Mouse (Mus musculus): Measurements from ENCODE around the gene Prg4.

Prg4 gene

GRCm38 (mm10) chr1:150466132-150466531 is at the start of gene Prg4:
Gene Prg4 (minus strand): TSS chr1:150466165.
- TF ChIP-seq POU5F1 (IDR thresholded peaks at IDR 0.05; ENCODE audit: borderline replicate concordance, low read length): no peak
- TF ChIP-seq NANOG (IDR thresholded peaks at IDR 0.05; ENCODE audit: borderline replicate concordance, low read length): no peak
- H3K9me3 ChIP-seq (ENCODE audit: low read length): no peaks in the 10 kb centered on the region

GRCm38 (mm10) chr1:150513041-150513440 is 47.1 kb upstream of the Prg4 start:
- Histone ChIP-seq H3K9me3 (ENCODE audit: low read length) (no peaks in the 10 kb centered on the region), H3K4me1 (replicated peaks; ENCODE audit: low read depth, low read length) (no peaks in the 10 kb centered on the region), H3K4me3 (replicated peaks; ENCODE audit: low read length) (no peak overlapping the region), H3K27me3 (ENCODE audit: insufficient read depth, low read length) (no peaks in the 10 kb centered on the region), H3K36me3 (ENCODE audit: insufficient read depth, low read length) (no peaks in the 10 kb centered on the region)
- TF ChIP-seq CTCF (conservative IDR thresholded peaks at IDR 0.05; ENCODE audit: low read length) (no peak), NANOG (IDR thresholded peaks at IDR 0.05; ENCODE audit: borderline replicate concordance, low read length) (no peak), POU5F1 (IDR thresholded peaks at IDR 0.05; ENCODE audit: borderline replicate concordance, low read length) (no peak)

More at GRCm38 (mm10) chr1:150466132-150466531, at the start of gene Prg4:
- Histone ChIP-seq H3K4me1 (replicated peaks; ENCODE audit: low read depth, low read length) (peaks cover 4% of the 10 kb centered on the region), H3K27me3 (ENCODE audit: insufficient read depth, low read length) (no peaks in the 10 kb centered on the region), H3K4me3 (replicated peaks; ENCODE audit: low read length) (no peak within 1 kb of the TSS), H3K36me3 (ENCODE audit: insufficient read depth, low read length) (no peaks in the 10 kb centered on the region)

DNA sequence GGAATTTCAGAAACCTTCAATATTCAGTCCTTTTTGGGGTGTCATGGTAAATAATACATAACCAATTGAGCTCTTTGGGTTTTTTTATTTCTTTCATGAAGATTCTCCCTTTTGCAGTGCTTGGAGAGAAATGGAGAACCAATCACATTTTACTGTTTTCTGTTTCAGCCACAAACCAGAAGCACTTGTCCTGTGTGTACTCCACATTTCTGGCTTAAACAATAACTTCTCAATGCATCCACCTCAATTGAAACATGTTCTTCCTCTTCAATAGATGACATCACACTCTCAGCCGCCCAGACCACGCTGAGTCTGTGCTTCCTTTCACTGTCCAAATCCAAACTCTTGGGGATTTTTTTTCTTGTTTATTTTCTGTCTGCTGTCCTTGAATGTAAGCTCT is 39.8 kb upstream of the Prg4 start:
- TF ChIP-seq POU5F1 (IDR thresholded peaks at IDR 0.05; ENCODE audit: borderline replicate concordance, low read length): no peak
- TF ChIP-seq NANOG (IDR thresholded peaks at IDR 0.05; ENCODE audit: borderline replicate concordance, low read length): no peak
- no peak for TF ChIP-seq CTCF (conservative IDR thresholded peaks at IDR 0.05; ENCODE audit: low read length)
- no peaks in the 10 kb centered on the region for H3K36me3 ChIP-seq (ENCODE audit: insufficient read depth, low read length)
- H3K4me3 ChIP-seq (replicated peaks; ENCODE audit: low read length): no peak overlapping the region
- no peaks in the 10 kb centered on the region for H3K9me3 ChIP-seq (ENCODE audit: low read length)
- H3K4me1 ChIP-seq (replicated peaks; ENCODE audit: low read depth, low read length): peaks cover 13% of the 10 kb centered on the region
- H3K27me3 ChIP-seq (ENCODE audit: insufficient read depth, low read length): no peaks in the 10 kb centered on the region

DNA sequence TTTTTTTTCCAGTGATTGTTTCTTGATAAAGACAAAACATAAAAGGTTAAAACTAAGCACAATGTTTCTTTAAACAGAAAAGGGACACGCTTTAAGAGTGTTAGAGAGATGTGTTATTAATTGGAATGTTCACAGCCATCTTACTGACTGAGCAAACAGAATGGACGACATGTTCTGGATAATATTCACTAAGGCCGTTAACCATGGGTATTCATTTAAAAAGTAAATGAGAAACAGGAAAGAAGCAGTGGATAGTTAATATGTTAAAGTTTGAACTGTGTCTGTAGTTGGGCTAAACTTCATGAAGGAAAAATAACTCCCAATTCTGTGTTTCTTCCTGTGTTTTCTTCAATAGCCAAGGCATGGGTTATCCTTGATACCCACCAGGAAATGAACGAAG is 37.4 kb upstream of the Prg4 start:
- Histone ChIP-seq H3K4me1 (replicated peaks; ENCODE audit: low read depth, low read length) (peaks cover 13% of the 10 kb centered on the region), H3K27me3 (ENCODE audit: insufficient read depth, low read length) (no peaks in the 10 kb centered on the region), H3K4me3 (replicated peaks; ENCODE audit: low read length) (no peak overlapping the region), H3K36me3 (ENCODE audit: insufficient read depth, low read length) (no peaks in the 10 kb centered on the region), H3K9me3 (ENCODE audit: low read length) (peaks cover 14% of the 10 kb centered on the region)
- TF ChIP-seq POU5F1 (IDR thresholded peaks at IDR 0.05; ENCODE audit: borderline replicate concordance, low read length): no peak
- no peak for TF ChIP-seq NANOG (IDR thresholded peaks at IDR 0.05; ENCODE audit: borderline replicate concordance, low read length)
- TF ChIP-seq CTCF (conservative IDR thresholded peaks at IDR 0.05; ENCODE audit: low read length): no peak

- H3K4me3 ChIP-seq (replicated peaks; ENCODE audit: low read length): no peak overlapping the region
- peaks cover 23% of the 10 kb centered on the region for H3K4me1 ChIP-seq (replicated peaks; ENCODE audit: low read depth, low read length)
- H3K36me3 ChIP-seq (ENCODE audit: insufficient read depth, low read length): no peaks in the 10 kb centered on the region
- H3K9me3 ChIP-seq (ENCODE audit: low read length): peaks cover 17% of the 10 kb centered on the region
- TF ChIP-seq CTCF (conservative IDR thresholded peaks at IDR 0.05; ENCODE audit: low read length): no peak
- TF ChIP-seq POU5F1 (IDR thresholded peaks at IDR 0.05; ENCODE audit: borderline replicate concordance, low read length): no peak
- no peak for TF ChIP-seq NANOG (IDR thresholded peaks at IDR 0.05; ENCODE audit: borderline replicate concordance, low read length)
- no peaks in the 10 kb centered on the region for H3K27me3 ChIP-seq (ENCODE audit: insufficient read depth, low read length)
These were observed 32.2 kb upstream of the Prg4 start for GRCm38 (mm10) chr1:150498177-150498576.

- peak; percentile 25; the same call in 1 of the 2 replicates for TF ChIP-seq CTCF (conservative IDR thresholded peaks at IDR 0.05; ENCODE audit: low read length)
- TF ChIP-seq NANOG (IDR thresholded peaks at IDR 0.05; ENCODE audit: borderline replicate concordance, low read length): no peak
These were observed 31.7 kb upstream of the Prg4 start for GRCm38 (mm10) chr1:150497690-150498089.

DNA sequence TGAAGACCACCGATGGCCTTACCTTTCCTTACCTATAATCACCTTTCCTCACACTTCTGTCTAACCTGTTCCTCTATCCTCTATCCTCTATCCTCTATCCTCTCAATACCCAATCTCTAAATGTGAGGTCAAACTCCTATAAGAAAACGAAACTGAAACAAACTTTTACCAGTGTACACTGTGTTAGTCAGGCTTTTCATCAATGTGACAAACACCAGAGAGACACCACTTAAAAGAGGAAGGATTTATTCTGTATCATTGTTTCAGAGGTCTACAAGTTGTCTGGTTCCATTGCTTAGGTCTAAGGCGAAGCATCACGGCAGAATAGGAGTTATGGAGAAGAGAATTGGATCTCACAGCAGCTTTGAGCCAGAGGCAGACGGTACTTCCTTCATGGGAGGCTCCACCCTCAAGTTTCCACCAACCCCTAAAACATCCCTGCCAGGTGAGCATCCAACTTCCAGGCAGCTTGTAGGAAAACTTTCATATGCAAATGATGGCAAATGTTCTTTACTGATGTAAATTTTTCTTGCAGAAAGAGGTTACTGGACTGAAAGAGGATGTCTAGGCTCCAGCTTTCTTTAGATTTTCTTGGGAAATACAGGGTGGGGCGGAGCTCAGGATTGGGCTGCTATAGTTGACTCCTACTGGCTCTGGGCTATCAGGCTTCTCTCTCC is 30.8 kb upstream of the Prg4 start:
- no peaks in the 10 kb centered on the region for H3K27me3 ChIP-seq (ENCODE audit: insufficient read depth, low read length)
- H3K9me3 ChIP-seq (ENCODE audit: low read length): peaks cover 17% of the 10 kb centered on the region
- no peaks in the 10 kb centered on the region for H3K36me3 ChIP-seq (ENCODE audit: insufficient read depth, low read length)
- no peak; the same call in 1 of the 2 replicates for TF ChIP-seq POU5F1 (IDR thresholded peaks at IDR 0.05; ENCODE audit: borderline replicate concordance, low read length)
- no peak for TF ChIP-seq CTCF (conservative IDR thresholded peaks at IDR 0.05; ENCODE audit: low read length)
- no peak for TF ChIP-seq NANOG (IDR thresholded peaks at IDR 0.05; ENCODE audit: borderline replicate concordance, low read length)
- peaks cover 23% of the 10 kb centered on the region for H3K4me1 ChIP-seq (replicated peaks; ENCODE audit: low read depth, low read length)
- no peak overlapping the region for H3K4me3 ChIP-seq (replicated peaks; ENCODE audit: low read length)

More at GRCm38 (mm10) chr1:150497690-150498089, 31.7 kb upstream of the Prg4 start:
- no peaks in the 10 kb centered on the region for H3K27me3 ChIP-seq (ENCODE audit: insufficient read depth, low read length)
- no peaks in the 10 kb centered on the region for H3K36me3 ChIP-seq (ENCODE audit: insufficient read depth, low read length)
- H3K4me3 ChIP-seq (replicated peaks; ENCODE audit: low read length): no peak overlapping the region
- H3K4me1 ChIP-seq (replicated peaks; ENCODE audit: low read depth, low read length): peaks cover 23% of the 10 kb centered on the region
- peaks cover 17% of the 10 kb centered on the region for H3K9me3 ChIP-seq (ENCODE audit: low read length)

GRCm38 (mm10) chr1:150489148-150489547 is 23.2 kb upstream of the Prg4 start:
- Histone ChIP-seq H3K4me3 (replicated peaks; ENCODE audit: low read length) (no peak overlapping the region), H3K4me1 (replicated peaks; ENCODE audit: low read depth, low read length) (peaks cover 3% of the 10 kb centered on the region; the same call in 1 of the 2 replicates), H3K36me3 (ENCODE audit: insufficient read depth, low read length) (no peaks in the 10 kb centered on the region), H3K9me3 (ENCODE audit: low read length) (peaks cover 2% of the 10 kb centered on the region; the same call in 1 of the 2 replicates), H3K27me3 (ENCODE audit: insufficient read depth, low read length) (no peaks in the 10 kb centered on the region)
- TF ChIP-seq POU5F1 (IDR thresholded peaks at IDR 0.05; ENCODE audit: borderline replicate concordance, low read length) (no peak), NANOG (IDR thresholded peaks at IDR 0.05; ENCODE audit: borderline replicate concordance, low read length) (no peak), CTCF (conservative IDR thresholded peaks at IDR 0.05; ENCODE audit: low read length) (no peak)

- H3K9me3 ChIP-seq (ENCODE audit: low read length): peaks cover 47% of the 10 kb centered on the region
- no peaks in the 10 kb centered on the region for H3K36me3 ChIP-seq (ENCODE audit: insufficient read depth, low read length)
- H3K4me3 ChIP-seq (replicated peaks; ENCODE audit: low read length): no peak overlapping the region
- no peaks in the 10 kb centered on the region for H3K27me3 ChIP-seq (ENCODE audit: insufficient read depth, low read length)
- TF ChIP-seq NANOG (IDR thresholded peaks at IDR 0.05; ENCODE audit: borderline replicate concordance, low read length): no peak
- TF ChIP-seq POU5F1 (IDR thresholded peaks at IDR 0.05; ENCODE audit: borderline replicate concordance, low read length): no peak
- TF ChIP-seq CTCF (conservative IDR thresholded peaks at IDR 0.05; ENCODE audit: low read length): no peak
- H3K4me1 ChIP-seq (replicated peaks; ENCODE audit: low read depth, low read length): no peaks in the 10 kb centered on the region
These were observed 14.7 kb upstream of the Prg4 start for GRCm38 (mm10) chr1:150480674-150481073.

Measured in E14TG2a.4 (cell line).